Mouse (Mus musculus) ES-E14 (cell line): ENCODE results near the gene Naip6. TPM values are rescaled to one million over a fixed set of nuclear protein-coding genes. Genes with fewer than 3 reads are reported as not detected.
"Not testable (repeated sequence)": the region's sequence is repeated elsewhere in the genome, so short reads cannot be mapped to it uniquely, and the experiment has no call there.

Experiments used
- DNase-seq: peaks from one replicate; pipeline ENCODE4 v3.0.0-alpha.2; 2013; ENCODE audit warnings: low read depth, low spot score
- H3K27ac ChIP-seq: 2 replicates; pipeline ENCODE4 v1.5.1; 2012; ENCODE audit warnings: low read depth, mild to moderate bottlenecking, low read length, moderate library complexity, mixed read lengths; ENCODE audit not compliant: poor library complexity, insufficient read depth, severe bottlenecking
- H3K36me3 ChIP-seq: 2 replicates; pipeline ENCODE4 v1.6.1; 2012; ENCODE audit warnings: mild to moderate bottlenecking, low read length, moderate library complexity, mixed read lengths; ENCODE audit not compliant: control insufficient read depth, poor library complexity, insufficient read depth, severe bottlenecking
- H3K4me1 ChIP-seq, 2 experiments: fragments of 150-350 bp in 1 of 2; sonication (generic) in 1 of 2; 2 replicates each; pipeline ENCODE4 v1.6.1; 2012; ENCODE audit warnings: low read length in 2 of 2, mild to moderate bottlenecking in 1 of 2, mixed read lengths in 1 of 2; ENCODE audit not compliant: control insufficient read depth in 2 of 2, insufficient read depth in 2 of 2, poor library complexity in 1 of 2
- H3K4me3 ChIP-seq, 2 experiments: fragments of 150-350 bp in 1 of 2; sonication (generic) in 1 of 2; 2 replicates each; pipeline ENCODE4 v1.5.1; 2012; ENCODE audit warnings: low read length in 2 of 2, low read depth in 1 of 2, mild to moderate bottlenecking in 1 of 2, mixed read lengths in 1 of 2; ENCODE audit not compliant: insufficient read depth in 1 of 2, poor library complexity in 1 of 2, severe bottlenecking in 1 of 2
- H3K9ac ChIP-seq: 2 replicates; pipeline ENCODE4 v1.6.1; 2012; ENCODE audit warnings: low read depth, mild to moderate bottlenecking, low read length, mixed read lengths; ENCODE audit not compliant: poor library complexity, insufficient read depth, severe bottlenecking
- H3K9me3 ChIP-seq: fragments of 150-350 bp; sonication (generic); 2 replicates; pipeline ENCODE4 v1.6.1; 2012; ENCODE audit warnings: low read depth, mild to moderate bottlenecking, low read length; ENCODE audit not compliant: control insufficient read depth, insufficient read depth
- CHD2 ChIP-seq: IDR thresholded peaks from 2 replicates; pipeline ENCODE4 v1.6.1; 2014; ENCODE audit warnings: mild to moderate bottlenecking, low read depth, low read length, inconsistent platforms
- HCFC1 ChIP-seq: IDR thresholded peaks from 2 replicates; pipeline ENCODE4 v1.6.1; 2012; ENCODE audit warnings: low read length, inconsistent platforms, borderline replicate concordance; ENCODE audit not compliant: insufficient read depth
- MAFK ChIP-seq: IDR thresholded peaks from 2 replicates; pipeline ENCODE4 v1.6.1; 2014; ENCODE audit warnings: mild to moderate bottlenecking, low read depth, low read length, inconsistent platforms; ENCODE audit not compliant: insufficient read depth
- ZC3H11A ChIP-seq: IDR thresholded peaks from 2 replicates; pipeline ENCODE4 v1.6.1; 2012; ENCODE audit warnings: low read depth, mild to moderate bottlenecking, inconsistent platforms, low read length, borderline replicate concordance
- ZNF384 ChIP-seq: IDR thresholded peaks from 2 replicates; pipeline ENCODE4 v1.6.1; 2012; ENCODE audit warnings: low read depth, low read length, inconsistent platforms
- in situ Hi-C, 2 experiments: fragments of 600-800 bp; cut with MboI; formaldehyde crosslinking; loops; one replicate each; pipeline ENCODE4 v1.15.1; 2025; ENCODE audit warnings: low sequenced_read_pairs in 2 of 2, inconsistent platforms in 1 of 2; ENCODE audit not compliant: unreplicated experiment in 2 of 2
- total RNA-seq: library from RNA; depleted of rRNA; stranded (reverse); fragments of 300-350 nt; gene quantifications from 2 replicates; pipeline ENCODE4 v1.2.3, GENCODE M21; 2012; rRNA removed

Gene Naip6
- total RNA-seq = 0.11 and 0.31 TPM in 2 replicates

DNA sequence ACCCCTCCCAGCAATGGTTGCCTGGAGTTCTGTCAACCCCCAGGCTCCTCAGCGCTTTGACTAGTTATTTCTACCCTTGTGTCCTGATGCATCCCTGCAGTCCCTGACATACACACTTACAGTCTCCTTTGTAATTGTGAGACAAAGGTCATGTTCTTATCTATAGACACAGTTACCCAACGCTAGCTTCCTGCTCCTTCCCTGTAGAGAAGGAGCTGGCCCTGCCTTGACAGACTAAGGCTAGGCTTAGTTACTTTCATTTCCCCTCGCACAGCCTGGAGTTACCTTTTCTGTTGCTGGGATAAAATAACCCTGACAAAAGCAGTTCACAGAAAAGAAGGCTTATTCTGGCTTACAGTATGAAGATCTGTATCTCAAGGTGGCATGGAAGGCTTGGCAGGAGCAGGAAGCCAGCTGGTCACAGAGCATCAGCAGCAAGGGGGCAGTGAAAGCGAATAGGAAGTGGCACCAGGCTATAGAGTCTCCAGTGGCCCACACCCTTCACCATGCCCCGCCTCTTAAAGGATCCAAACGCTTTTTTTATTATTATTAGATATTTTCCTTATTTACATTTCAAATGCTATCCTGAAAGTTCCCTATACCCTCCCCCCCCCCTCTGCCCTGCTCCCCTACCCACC is at the start of gene Naip6:
Gene Naip6 (minus strand): TSS at position 419 of the 638 bp plus-strand sequence.
- in situ Hi-C loops, H3K27ac ChIP-seq, H3K9ac ChIP-seq, H3K4me3 ChIP-seq, H3K9me3 ChIP-seq, H3K36me3 ChIP-seq, H3K4me1 ChIP-seq, DNase-seq: not testable (repeated sequence)

GRCm38 (mm10) chr13:100352315-100352714 is 34.8 kb upstream of the Naip6 start:
- DNase-seq = not testable (repeated sequence)

GRCm38 (mm10) chr13:100349510-100350173 is 32.2 kb upstream of the Naip6 start:
- in situ Hi-C loops = loop anchor here (5.0 to 10.0 kb wide), 2 partner anchors 67 to 85 kb away; no protein-coding TSS in a partner anchor
- H3K9ac ChIP-seq, H3K4me3 ChIP-seq, H3K9me3 ChIP-seq, H3K36me3 ChIP-seq, H3K4me1 ChIP-seq, H3K27ac ChIP-seq, DNase-seq: not testable (repeated sequence)

More at GRCm38 (mm10) chr13:100352315-100352714, 34.8 kb upstream of the Naip6 start:
- H3K4me1 ChIP-seq, H3K9me3 ChIP-seq, H3K36me3 ChIP-seq, H3K4me3 ChIP-seq, H3K9ac ChIP-seq, in situ Hi-C loops, H3K27ac ChIP-seq: not testable (repeated sequence)

DNA sequence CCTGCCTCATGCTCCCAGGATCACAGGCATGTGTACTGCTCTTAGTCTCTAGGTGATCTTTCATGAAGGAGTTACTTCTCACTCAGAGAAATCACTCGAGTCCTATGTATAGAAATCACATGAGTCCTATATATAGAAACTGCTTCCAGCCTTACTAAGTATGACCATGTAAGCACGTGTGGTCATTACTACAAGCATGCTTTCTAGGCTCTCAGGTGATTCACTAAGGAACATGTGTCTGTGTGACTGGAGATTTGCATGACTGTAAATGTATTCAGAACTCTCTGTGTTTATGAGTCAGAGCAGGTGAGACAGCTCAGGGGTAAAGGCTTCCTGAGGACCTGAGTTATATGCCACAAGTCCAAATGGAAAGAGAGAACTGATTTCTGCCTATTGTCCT is 24.3 kb upstream of the Naip6 start:
- Histone ChIP-seq H3K9ac (no peak overlapping the region), H3K4me3 (no peak overlapping the region), H3K36me3 (no peaks in the 10 kb centered on the region), H3K27ac (no peak overlapping the region), H3K4me1 (no peaks in the 10 kb centered on the region), H3K9me3 (peaks cover 2% of the 10 kb centered on the region; the same call in 1 of the 2 replicates)
- in situ Hi-C loops = loop anchor here in 1 of 2 experiments (10.0 kb wide), 1 partner anchor 77 kb away; no protein-coding TSS in a partner anchor
- DNase-seq = no peak
- no peak for TF ChIP-seq ZNF384
- TF ChIP-seq MAFK = no peak
- no peak for TF ChIP-seq ZC3H11A
- TF ChIP-seq CHD2 = no peak
- TF ChIP-seq HCFC1 = no peak

GRCm38 (mm10) chr13:100331728-100332127 is 14.3 kb upstream of the Naip6 start:
- H3K36me3 ChIP-seq, H3K9ac ChIP-seq, in situ Hi-C loops, H3K4me3 ChIP-seq, H3K27ac ChIP-seq, H3K4me1 ChIP-seq, H3K9me3 ChIP-seq: not testable (repeated sequence)
- peak; percentile 9 for DNase-seq

DNA sequence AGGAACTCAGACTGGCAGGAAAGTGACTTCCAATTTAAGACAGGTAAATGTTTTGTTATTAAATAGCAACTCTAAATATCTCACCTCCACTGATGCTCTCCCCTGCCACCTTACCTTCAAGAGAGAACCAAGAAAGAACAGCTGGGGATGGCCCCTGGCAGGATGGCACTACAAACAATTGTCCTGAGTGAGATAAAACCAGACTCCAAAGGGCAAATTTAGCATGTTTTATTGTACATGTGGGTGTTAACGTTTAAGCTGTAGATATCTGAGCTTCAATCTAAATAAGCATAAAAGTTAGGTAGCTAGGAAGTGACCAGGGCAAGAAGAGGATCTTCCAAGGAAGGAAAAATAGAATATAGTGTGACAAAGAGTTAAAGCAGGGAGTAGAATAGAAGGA is 11.4 kb upstream of the Naip6 start:
- H3K9me3 ChIP-seq, in situ Hi-C loops, H3K4me1 ChIP-seq, H3K9ac ChIP-seq, H3K36me3 ChIP-seq, H3K4me3 ChIP-seq, DNase-seq, H3K27ac ChIP-seq: not testable (repeated sequence)

DNA sequence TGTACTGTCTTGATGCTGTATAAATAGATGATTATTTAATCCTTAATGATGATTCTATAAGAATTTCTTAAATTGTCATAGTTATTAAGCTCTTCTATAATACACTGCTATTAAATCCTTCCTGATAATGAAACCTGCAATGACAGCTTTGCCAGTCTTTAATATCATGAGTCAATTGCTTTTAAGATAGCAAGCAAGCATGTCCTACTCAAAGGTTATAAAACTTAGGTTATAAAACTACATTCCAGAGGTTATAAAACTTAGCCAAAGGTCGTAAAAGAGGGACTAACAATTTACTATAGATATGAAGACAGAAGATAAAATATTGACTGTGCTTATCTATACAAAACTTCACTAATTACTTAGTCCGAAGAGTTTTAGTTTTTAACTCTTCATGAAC is 10.6 kb upstream of the Naip6 start:
- H3K9ac ChIP-seq, H3K4me1 ChIP-seq, H3K36me3 ChIP-seq, DNase-seq, in situ Hi-C loops, H3K4me3 ChIP-seq, H3K27ac ChIP-seq, H3K9me3 ChIP-seq: not testable (repeated sequence)
